Mouse (Mus musculus) CD8-positive naive resting alpha-beta T cell, adult 57 days (primary cell): Measurements from ENCODE around the gene Pak6. TPM values are rescaled to one million over a fixed set of nuclear protein-coding genes. Genes with fewer than 3 reads are reported as not detected.

ENCODE experiments used
- total RNA-seq: library from RNA; stranded (reverse); gene quantifications from one replicate; pipeline ENCODE4 v1.2.4, GENCODE M21; 2023

The Pak6 gene
- total RNA-seq, result 2.0 TPM

GRCm38 (mm10) chr2:118662902-118663803 is at the start of gene Pak6:
Gene Pak6, plus strand, starts transcription at chr2:118663303.

GRCm38 (mm10) chr2:118703913-118704730 is 41.0 kb downstream of the Pak6 start, which contains the start of gene Ankrd63:
Gene Ankrd63, minus strand, starts transcription at chr2:118703963.

GRCm38 (mm10) chr2:118728337-118728736 is 65.2 kb downstream of the Pak6 start, which contains the start of gene Plcb2:
Gene Plcb2, minus strand, starts transcription at chr2:118728438.

GRCm38 (mm10) chr2:118745232-118745884 is 82.3 kb downstream of the Pak6 start, which contains the start of gene Inafm2:
Gene Inafm2, plus strand, starts transcription at chr2:118745758.

Other genes with a start within 250 kb of the Pak6 start
- 92.6 TPM for gene Srp14, start 183.6 kb upstream of the Pak6 start, total RNA-seq
- 8.6 TPM for gene Bmf, start 113.6 kb upstream of the Pak6 start, total RNA-seq
- 2.8 TPM for gene Bub1b, start 65.1 kb upstream of the Pak6 start, total RNA-seq
- 0.34 TPM for gene Ankrd63, start 40.7 kb downstream of the Pak6 start, total RNA-seq
- gene Plcb2, start 65.1 kb downstream of the Pak6 start, total RNA-seq, result 110 TPM
- gene Inafm2, start 82.5 kb downstream of the Pak6 start, total RNA-seq, result 18.9 TPM
- not detected for gene Ccdc9b, start 99.4 kb downstream of the Pak6 start, total RNA-seq
- gene Phgr1, start 109.5 kb downstream of the Pak6 start, total RNA-seq, result not detected
- gene Disp2, start 116.4 kb downstream of the Pak6 start, total RNA-seq, result not detected
- gene Knstrn, start 150.7 kb downstream of the Pak6 start, total RNA-seq, result 9.4 TPM
- gene Ivd, start 198.7 kb downstream of the Pak6 start, total RNA-seq, result 80.7 TPM
- gene Bahd1, start 237.1 kb downstream of the Pak6 start, total RNA-seq, result 41.1 TPM